Mouse (Mus musculus) erythroblast, embryonic 14.5 days (primary cell): ENCODE measurements around the gene Aldh3b3.

ENCODE experiments used
- GATA1 ChIP-seq: IDR thresholded peaks from 2 replicates; pipeline ENCODE4 v1.6.1; 2012; ENCODE audit warnings: low read length, inconsistent platforms, mixed read lengths
- TAL1 ChIP-seq: IDR thresholded peaks from 3 replicates; pipeline ENCODE4 v1.6.1; 2012; ENCODE audit warnings: low read length, inconsistent platforms, mixed read lengths

- TF ChIP-seq GATA1 = no peak
- no peak for TF ChIP-seq TAL1
Measured at GRCm38 (mm10) chr19:3988750-3989149, 30.3 kb downstream of the Aldh3b3 start.
